Mouse (Mus musculus) duodenum, adult 2 months (tissue): Measurements from ENCODE around the gene Dusp22. TPM values are rescaled to one million over a fixed set of nuclear protein-coding genes. Genes with fewer than 3 reads are reported as not detected.

ENCODE experiments used
- polyA plus RNA-seq: library from polyadenylated mRNA; depleted of rRNA; stranded (reverse); fragments of >200 nt; gene quantifications from 2 replicates; pipeline ENCODE4 v1.2.3, GENCODE M21; 2012; ENCODE audit warnings: low replicate concordance; rRNA removed

Dusp22 gene
- polyA plus RNA-seq, result 1.6 and 1.8 TPM in 2 replicates

GRCm38 (mm10) chr13:30659613-30660505 is at the start of gene Dusp22:
Dusp22 (plus strand) TSS chr13:30659999.

GRCm38 (mm10) chr13:30749021-30749556 is 89.3 kb downstream of the Dusp22 start, which contains the start of gene Irf4:
Irf4 (plus strand) TSS chr13:30749226.

Other genes with a start within 250 kb of the Dusp22 start
- gene Uqcrfs1, start 114.6 kb upstream of the Dusp22 start, polyA plus RNA-seq, result 732 and 874 TPM in 2 replicates
- 1.8 and 2.5 TPM in 2 replicates for gene Irf4, start 89.2 kb downstream of the Dusp22 start, polyA plus RNA-seq